In genomic region chr6:51594516-51594915, GRCm38 (mm10) we compare ENCODE assay signal across 15 mouse cellular contexts.
A peak's percentile ranks its signal among the peaks of the same experiment; 100 is the strongest.
DNase-seq lines count a peak whose midpoint lies in the region; ATAC-seq and TF ChIP-seq lines count a peak whose summit lies in the region.
"Had no signal": no experiment of that assay in that cellular context is flagged by ENCODE, and none has a peak within 500 bp of the region (broad histone marks: within the 10 kb centered on the region; RNA-seq: fewer than 3 reads in every experiment).

No protein-coding gene starts in this region.

- H3K4me1 ChIP-seq in neural tube, embryonic 13.5 days (replicated peaks), result peaks cover 50% of the 10 kb centered on the region
- peaks cover 36% of the 10 kb centered on the region for H3K4me1 ChIP-seq in neural tube, embryonic 15.5 days
- H3K4me1 ChIP-seq in forebrain, postnatal 0 days (ENCODE audit: insufficient read depth), result peaks cover 25% of the 10 kb centered on the region
- H3K4me1 ChIP-seq in midbrain, postnatal 0 days (ENCODE audit: insufficient read depth, low read length), result peaks cover 6% of the 10 kb centered on the region; the same call in 1 of the 2 replicates

- H3K36me3 ChIP-seq in neural tube, embryonic 13.5 days, result no peaks in the 10 kb centered on the region
- no peaks in the 10 kb centered on the region for H3K36me3 ChIP-seq in neural tube, embryonic 15.5 days
- no peaks in the 10 kb centered on the region for H3K36me3 ChIP-seq in forebrain, postnatal 0 days (ENCODE audit: insufficient read depth)
- no peaks in the 10 kb centered on the region for H3K36me3 ChIP-seq in midbrain, postnatal 0 days (ENCODE audit: insufficient read depth, low read length)
- H3K36me3 ChIP-seq: embryonic facial prominence, embryonic 13.5 days; limb, embryonic 12.5 days had no signal

- DNase-seq in heart, postnatal 4 days, result peak; percentile 15
- no peak for DNase-seq in heart, postnatal 36 days
- no peak for DNase-seq in forebrain, postnatal 0 days
- DNase-seq in midbrain, postnatal 0 days (ENCODE audit: low spot score), result no peak
- no peak for DNase-seq in thymus, postnatal 10 days (ENCODE audit: low spot score in 2 of 2)
- no peak for DNase-seq in kidney, adult 18-20 months
- DNase-seq: cerebellum, adult 9-11 months; layer of hippocampus, adult 9-11 months; lung, postnatal 36 days had no signal

- H3K27ac ChIP-seq in neural tube, embryonic 13.5 days (replicated peaks), result peak overlapping the region; percentile 99
- no peak overlapping the region for H3K27ac ChIP-seq in neural tube, embryonic 15.5 days (replicated peaks)
- H3K27ac ChIP-seq in forebrain, postnatal 0 days (ENCODE audit: low read depth, low read length), result peak overlapping the region; percentile 99
- H3K27ac ChIP-seq in midbrain, postnatal 0 days (ENCODE audit: low read depth, low read length), result peak overlapping the region; percentile 98
- H3K27ac ChIP-seq: embryonic facial prominence, embryonic 13.5 days; limb, embryonic 12.5 days had no signal

- no peak overlapping the region for H3K9ac ChIP-seq in neural tube, embryonic 13.5 days
- no peak overlapping the region for H3K9ac ChIP-seq in neural tube, embryonic 15.5 days (replicated peaks)
- no peak overlapping the region for H3K9ac ChIP-seq in forebrain, postnatal 0 days
- no peak overlapping the region for H3K9ac ChIP-seq in midbrain, postnatal 0 days (replicated peaks; ENCODE audit: low read length, poor library complexity, severe bottlenecking)
- H3K9ac ChIP-seq: embryonic facial prominence, embryonic 13.5 days; limb, embryonic 12.5 days had no signal

- ATAC-seq in neural tube, embryonic 13.5 days (ENCODE audit: low read depth), result no peak
- ATAC-seq in neural tube, embryonic 15.5 days (ENCODE audit: low FRiP score), result no peak
- no peak for ATAC-seq in forebrain, postnatal 0 days
- no peak for ATAC-seq in midbrain, postnatal 0 days (ENCODE audit: low FRiP score)

- H3K27me3 ChIP-seq in neural tube, embryonic 13.5 days, result peaks cover 6% of the 10 kb centered on the region; the same call in 1 of the 2 replicates
- no peaks in the 10 kb centered on the region for H3K27me3 ChIP-seq in neural tube, embryonic 15.5 days (replicated peaks)
- H3K27me3 ChIP-seq in forebrain, postnatal 0 days (ENCODE audit: insufficient read depth, low read length), result no peaks in the 10 kb centered on the region
- H3K27me3 ChIP-seq in midbrain, postnatal 0 days (ENCODE audit: insufficient read depth, low read length), result no peaks in the 10 kb centered on the region
- H3K27me3 ChIP-seq: CH12.LX; embryonic facial prominence, embryonic 13.5 days; limb, embryonic 12.5 days had no signal

- 36% methylated on average over 4 of the region's 4 CpGs for WGBS in neural tube, embryonic 13.5 days
- 58% methylated on average over 4 of the region's 4 CpGs for WGBS in neural tube, embryonic 15.5 days
- 43% methylated on average over 4 of the region's 4 CpGs for WGBS in forebrain, postnatal 0 days
- WGBS in midbrain, postnatal 0 days, result 37% methylated on average over 4 of the region's 4 CpGs

- H3K9me3 ChIP-seq in neural tube, embryonic 13.5 days, result no peaks in the 10 kb centered on the region
- H3K9me3 ChIP-seq in neural tube, embryonic 15.5 days (replicated peaks), result no peaks in the 10 kb centered on the region
- H3K9me3 ChIP-seq in forebrain, postnatal 0 days (ENCODE audit: low read length), result no peaks in the 10 kb centered on the region
- H3K9me3 ChIP-seq in midbrain, postnatal 0 days (ENCODE audit: low read length), result no peaks in the 10 kb centered on the region
- H3K9me3 ChIP-seq: embryonic facial prominence, embryonic 13.5 days; limb, embryonic 12.5 days had no signal

- no peak overlapping the region for H3K4me3 ChIP-seq in neural tube, embryonic 13.5 days
- no peak overlapping the region for H3K4me3 ChIP-seq in neural tube, embryonic 15.5 days (replicated peaks)
- no peak overlapping the region for H3K4me3 ChIP-seq in forebrain, postnatal 0 days (ENCODE audit: low read depth, low read length)
- no peak overlapping the region for H3K4me3 ChIP-seq in midbrain, postnatal 0 days (ENCODE audit: low read depth, low read length)
- H3K4me3 ChIP-seq: embryonic facial prominence, embryonic 13.5 days; limb, embryonic 12.5 days; myocyte had no signal

- H3K4me2 ChIP-seq in neural tube, embryonic 13.5 days, result no peak overlapping the region
- H3K4me2 ChIP-seq in neural tube, embryonic 15.5 days, result no peak overlapping the region
- no peak overlapping the region for H3K4me2 ChIP-seq in forebrain, postnatal 0 days (ENCODE audit: low read depth)
- H3K4me2 ChIP-seq in midbrain, postnatal 0 days (ENCODE audit: low read depth, low read length, poor library complexity, severe bottlenecking), result no peak overlapping the region
- H3K4me2 ChIP-seq: embryonic facial prominence, embryonic 13.5 days; limb, embryonic 12.5 days had no signal

- intact Hi-C loops in heart, postnatal 36 days (cut with DNase I), result no loop called here

- TF ChIP-seq CTCF in forebrain, postnatal 0 days (IDR thresholded peaks at IDR 0.05; ENCODE audit: low read depth), result no peak
- TF ChIP-seq CTCF in midbrain, postnatal 0 days (IDR thresholded peaks at IDR 0.05), result no peak
